Mouse (Mus musculus) Muller cell, postnatal 12 days (primary cell): ENCODE measurements at regions not wholly inside any gene's neighbourhood (a gene's known extent, or its start where the extent isn't known, plus 50 kb on each side); places are given as distances from the start of the nearest gene placed in this dataset.

Experiments used
- DNase-seq: peaks from one replicate; pipeline ENCODE4 v3.0.0-alpha.2; 2015; ENCODE audit errors: inconsistent ontology term

- DNase-seq = peak; percentile 24
Observed at GRCm38 (mm10) chrX:141933899-141934298, 58.9 kb upstream of the Gm15294 start.
